Mouse (Mus musculus) liver, adult 2 months (tissue): ENCODE measurements around the gene Fbxl17. TPM values are rescaled to one million over a fixed set of nuclear protein-coding genes. Genes with fewer than 3 reads are reported as not detected.

ENCODE experiments used
- DNase-seq: peaks from one replicate; pipeline ENCODE4 v3.0.0-alpha.2; 2011; ENCODE audit warnings: low read depth, low spot score; ENCODE audit errors: extremely low read depth
- H3K27ac ChIP-seq: fragments of 200-500 bp; replicated peaks from 2 replicates; pipeline ENCODE4 v1.5.1; 2012; ENCODE audit warnings: low read depth, mild to moderate bottlenecking, control low read depth, inconsistent platforms, low read length; ENCODE audit not compliant: insufficient read depth
- H3K27me3 ChIP-seq: fragments of 200-500 bp; 2 replicates; pipeline ENCODE4 v1.6.1; 2012; ENCODE audit warnings: mild to moderate bottlenecking, moderate library complexity, low read length, inconsistent platforms; ENCODE audit not compliant: control insufficient read depth, insufficient read depth
- H3K36me3 ChIP-seq: fragments of 200-500 bp; 2 replicates; pipeline ENCODE4 v1.6.1; 2012; ENCODE audit warnings: low read length, inconsistent platforms; ENCODE audit not compliant: control insufficient read depth, insufficient read depth
- H3K4me1 ChIP-seq: fragments of 200-500 bp; 2 replicates; pipeline ENCODE4 v1.6.1; 2011; ENCODE audit warnings: low read length; ENCODE audit not compliant: control insufficient read depth, insufficient read depth
- H3K4me3 ChIP-seq: fragments of 200-500 bp; 2 replicates; pipeline ENCODE4 v1.5.1; 2011; ENCODE audit warnings: low read depth, mild to moderate bottlenecking, control low read depth, low read length, moderate library complexity; ENCODE audit not compliant: insufficient read depth
- H3K79me2 ChIP-seq: fragments of 200-500 bp; 2 replicates; pipeline ENCODE4 v1.6.1; 2012; ENCODE audit warnings: inconsistent platforms, mild to moderate bottlenecking, low read length, moderate library complexity; ENCODE audit not compliant: control insufficient read depth, insufficient read depth
- H3K9ac ChIP-seq: fragments of 200-500 bp; 2 replicates; pipeline ENCODE4 v1.6.1; 2012; ENCODE audit warnings: low read depth, mild to moderate bottlenecking, control low read depth, inconsistent platforms, low read length
- CTCF ChIP-seq: fragments of 200-500 bp; IDR thresholded peaks from 2 replicates; pipeline ENCODE4 v1.5.1; 2011; ENCODE audit warnings: low read depth, low read length, control low read depth
- POLR2A ChIP-seq: fragments of 200-500 bp; IDR thresholded peaks from 2 replicates; pipeline ENCODE4 v1.6.1; 2011; ENCODE audit warnings: low read length, control low read depth; ENCODE audit not compliant: insufficient read depth; ENCODE audit errors: extremely low read depth
- WGBS: fragments of 180-500 bp; shearing (Covaris S2); methylation state at CpG from one replicate; pipeline ENCODE4 v1.1.7; 2018; 5-methylcytosine and 5-hydroxymethylcytosine counted together
- polyA plus RNA-seq: library from polyadenylated mRNA; depleted of rRNA; stranded (reverse); fragments of >200 nt; gene quantifications from 2 replicates; pipeline ENCODE4 v1.2.3, GENCODE M21; 2012
- total RNA-seq: library from RNA; depleted of rRNA; stranded (reverse); fragments of >200 nt; gene quantifications from 2 replicates; pipeline ENCODE4 v1.2.3, GENCODE M21; 2014

Gene Fbxl17
- total and polyA plus RNA-seq, 2 experiments, result 5.4 to 12.2 TPM

- H3K27me3 ChIP-seq, result no peaks in the 10 kb centered on the region
- 86% methylated on average over 5 of the region's 5 CpGs for WGBS
- no peak for TF ChIP-seq POLR2A
- no peak for TF ChIP-seq CTCF
- H3K27ac ChIP-seq, result no peak overlapping the region
- H3K4me3 ChIP-seq, result no peak overlapping the region
- H3K36me3 ChIP-seq, result no peaks in the 10 kb centered on the region
- H3K9ac ChIP-seq, result no peak overlapping the region
- H3K4me1 ChIP-seq, result peaks cover 3% of the 10 kb centered on the region; the same call in 1 of the 2 replicates
- no peak for DNase-seq
- H3K79me2 ChIP-seq, result no peaks in the 10 kb centered on the region; the same call in 1 of the 2 replicates
Measured at GRCm38 (mm10) chr17:63161953-63162352, 337.9 kb downstream of the Fbxl17 start.

- TF ChIP-seq POLR2A (no peak), CTCF (no peak)
- no peak overlapping the region for H3K9ac ChIP-seq
- H3K79me2 ChIP-seq, result no peaks in the 10 kb centered on the region; the same call in 1 of the 2 replicates
- WGBS, result 81% methylated on average over 7 of the region's 7 CpGs
- H3K4me3 ChIP-seq, result no peak overlapping the region
- no peak for DNase-seq
- H3K4me1 ChIP-seq, result peaks cover 3% of the 10 kb centered on the region; the same call in 1 of the 2 replicates
- H3K27ac ChIP-seq, result no peak overlapping the region
- H3K27me3 ChIP-seq, result no peaks in the 10 kb centered on the region
- H3K36me3 ChIP-seq, result no peaks in the 10 kb centered on the region
Measured at GRCm38 (mm10) chr17:63159196-63159595, 340.6 kb downstream of the Fbxl17 start.

- H3K4me3 ChIP-seq, result no peak overlapping the region
- H3K4me1 ChIP-seq, result peaks cover 3% of the 10 kb centered on the region; the same call in 1 of the 2 replicates
- no peak overlapping the region for H3K27ac ChIP-seq
- no peak overlapping the region for H3K9ac ChIP-seq
- H3K79me2 ChIP-seq, result no peaks in the 10 kb centered on the region; the same call in 1 of the 2 replicates
- H3K36me3 ChIP-seq, result no peaks in the 10 kb centered on the region
- peak; percentile 52 for DNase-seq
- 27% methylated on average over 3 of the region's 3 CpGs for WGBS
- no peaks in the 10 kb centered on the region for H3K27me3 ChIP-seq
- TF ChIP-seq CTCF (no peak), POLR2A (no peak)
Measured at GRCm38 (mm10) chr17:63158436-63158835, 341.4 kb downstream of the Fbxl17 start.

GRCm38 (mm10) chr17:63157906-63158305 is 341.9 kb downstream of the Fbxl17 start:
- no peak for DNase-seq
- H3K27me3 ChIP-seq, result no peaks in the 10 kb centered on the region

GRCm38 (mm10) chr17:63157019-63157418 is 342.8 kb downstream of the Fbxl17 start:
- no peak overlapping the region for H3K9ac ChIP-seq
- H3K4me3 ChIP-seq, result no peak overlapping the region
- H3K4me1 ChIP-seq, result peaks cover 3% of the 10 kb centered on the region; the same call in 1 of the 2 replicates
- WGBS, result 96% methylated on average over 7 of the region's 7 CpGs
- no peaks in the 10 kb centered on the region for H3K27me3 ChIP-seq
- DNase-seq, result no peak
- TF ChIP-seq POLR2A (no peak), CTCF (no peak)
- no peaks in the 10 kb centered on the region; the same call in 1 of the 2 replicates for H3K79me2 ChIP-seq
- no peak overlapping the region for H3K27ac ChIP-seq
- H3K36me3 ChIP-seq, result no peaks in the 10 kb centered on the region

More at GRCm38 (mm10) chr17:63157906-63158305, 341.9 kb downstream of the Fbxl17 start:
- Histone ChIP-seq H3K36me3 (no peaks in the 10 kb centered on the region), H3K79me2 (no peaks in the 10 kb centered on the region; the same call in 1 of the 2 replicates), H3K4me3 (no peak overlapping the region), H3K9ac (no peak overlapping the region), H3K4me1 (peaks cover 3% of the 10 kb centered on the region; the same call in 1 of the 2 replicates), H3K27ac (no peak overlapping the region)
- WGBS, result 87% methylated on average over 6 of the region's 6 CpGs
- TF ChIP-seq CTCF, result no peak
- no peak for TF ChIP-seq POLR2A

GRCm38 (mm10) chr17:63146514-63146913 is 353.3 kb downstream of the Fbxl17 start:
- H3K27me3 ChIP-seq, result no peaks in the 10 kb centered on the region
- no peaks in the 10 kb centered on the region for H3K79me2 ChIP-seq
- whole genome bisulfite sequencing, result 87% methylated on average over 2 of the region's 2 CpGs
- no peak overlapping the region for H3K9ac ChIP-seq
- TF ChIP-seq POLR2A, result no peak
- TF ChIP-seq CTCF, result no peak
- no peaks in the 10 kb centered on the region for H3K36me3 ChIP-seq
- DNase-seq, result no peak
- no peak overlapping the region for H3K4me3 ChIP-seq
- H3K4me1 ChIP-seq, result no peaks in the 10 kb centered on the region
- H3K27ac ChIP-seq, result no peak overlapping the region
